Mouse (Mus musculus): Measurements from ENCODE around the gene Cnpy3.

DNA sequence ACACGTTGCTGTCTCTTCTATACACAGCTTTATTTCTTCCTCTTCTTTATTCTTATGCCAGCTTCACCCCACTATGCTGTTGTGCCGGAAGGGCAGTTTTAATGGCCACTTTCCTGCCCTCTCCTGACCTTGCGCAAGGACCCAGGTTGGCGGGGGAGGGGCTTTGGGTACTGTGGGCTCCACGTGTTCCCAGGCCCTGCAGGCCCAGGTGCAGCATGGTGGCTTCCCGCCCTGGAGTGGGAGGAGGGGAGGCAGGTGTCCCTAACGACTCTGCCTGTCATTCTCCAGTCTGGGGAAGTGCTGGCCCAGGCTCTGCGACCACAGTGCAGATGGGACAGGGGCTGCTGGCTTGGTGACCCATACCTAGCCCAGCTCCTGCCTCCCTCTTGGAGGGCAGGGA, 15.9 kb upstream of the Cnpy3 start:
- TF ChIP-seq CTCF (IDR thresholded peaks at IDR 0.05; ENCODE audit: borderline replicate concordance, control insufficient read depth, extremely low read depth, insufficient read depth, low read length, poor library complexity), result no peak
- TF ChIP-seq POLR2A (IDR thresholded peaks at IDR 0.05; ENCODE audit: control insufficient read depth, extremely low read depth, insufficient read depth, low read length, poor library complexity), result no peak

Data from thymus, adult 2 months (tissue).